Mouse (Mus musculus): ENCODE measurements around the gene Cryba4. TPM values are rescaled to one million over a fixed set of nuclear protein-coding genes. Genes with fewer than 3 reads are reported as not detected.

Cryba4 gene
- polyA plus RNA-seq, 1 experiment: 1.4 TPM

GRCm38 (mm10) chr5:112295162-112295561 lies 42.8 kb upstream of the Cryba4 start:
- no peak overlapping the region for H3K4me3 ChIP-seq (replicated peaks; ENCODE audit: extremely low read depth, low read depth, low read length)

GRCm38 (mm10) chr5:112294696-112295095 lies 42.4 kb upstream of the Cryba4 start:
- 63% methylated on average over 4 of the region's 4 CpGs for WGBS
- no peak overlapping the region for H3K4me3 ChIP-seq (replicated peaks; ENCODE audit: extremely low read depth, low read depth, low read length)
- DNase-seq: no peak
- H3K4me1 ChIP-seq (ENCODE audit: control insufficient read depth, insufficient read depth, low read length): peaks cover 58% of the 10 kb centered on the region
- TF ChIP-seq POLR2A (IDR thresholded peaks at IDR 0.05; ENCODE audit: borderline replicate concordance, extremely low read depth, low read depth, low read length) (no peak), CTCF (IDR thresholded peaks at IDR 0.05; ENCODE audit: insufficient read depth, low read length) (no peak)

More at GRCm38 (mm10) chr5:112295162-112295561, 42.8 kb upstream of the Cryba4 start:
- no peak for DNase-seq
- WGBS: 66% methylated on average over 8 of the region's 8 CpGs
- no peak for TF ChIP-seq POLR2A (IDR thresholded peaks at IDR 0.05; ENCODE audit: borderline replicate concordance, extremely low read depth, low read depth, low read length)
- no peak for TF ChIP-seq CTCF (IDR thresholded peaks at IDR 0.05; ENCODE audit: insufficient read depth, low read length)
- peaks cover 57% of the 10 kb centered on the region for H3K4me1 ChIP-seq (ENCODE audit: control insufficient read depth, insufficient read depth, low read length)

- Histone ChIP-seq H3K4me3 (replicated peaks; ENCODE audit: extremely low read depth, low read depth, low read length) (no peak overlapping the region), H3K4me1 (ENCODE audit: control insufficient read depth, insufficient read depth, low read length) (peaks cover 54% of the 10 kb centered on the region)
- 58% methylated on average over 2 of the region's 2 CpGs for WGBS
- DNase-seq: no peak
- TF ChIP-seq POLR2A (IDR thresholded peaks at IDR 0.05; ENCODE audit: borderline replicate concordance, extremely low read depth, low read depth, low read length) (no peak), CTCF (IDR thresholded peaks at IDR 0.05; ENCODE audit: insufficient read depth, low read length) (no peak)
Measured at GRCm38 (mm10) chr5:112293800-112294199, 41.5 kb upstream of the Cryba4 start.

GRCm38 (mm10) chr5:112292343-112292980 lies 40.1 kb upstream of the Cryba4 start:
- Histone ChIP-seq H3K4me1 (ENCODE audit: control insufficient read depth, insufficient read depth, low read length) (peaks cover 54% of the 10 kb centered on the region), H3K4me3 (replicated peaks; ENCODE audit: extremely low read depth, low read depth, low read length) (no peak overlapping the region)
- DNase-seq: no peak
- 68% methylated on average over 17 of the region's 17 CpGs for WGBS
- TF ChIP-seq CTCF (IDR thresholded peaks at IDR 0.05; ENCODE audit: insufficient read depth, low read length) (no peak), POLR2A (IDR thresholded peaks at IDR 0.05; ENCODE audit: borderline replicate concordance, extremely low read depth, low read depth, low read length) (no peak)

GRCm38 (mm10) chr5:112291866-112292265 lies 39.5 kb upstream of the Cryba4 start:
- no peak for DNase-seq
- Histone ChIP-seq H3K4me1 (ENCODE audit: control insufficient read depth, insufficient read depth, low read length) (peaks cover 53% of the 10 kb centered on the region), H3K4me3 (replicated peaks; ENCODE audit: extremely low read depth, low read depth, low read length) (no peak overlapping the region)
- 62% methylated on average over 5 of the region's 5 CpGs for WGBS
- TF ChIP-seq POLR2A (IDR thresholded peaks at IDR 0.05; ENCODE audit: borderline replicate concordance, extremely low read depth, low read depth, low read length): no peak
- TF ChIP-seq CTCF (IDR thresholded peaks at IDR 0.05; ENCODE audit: insufficient read depth, low read length): no peak

GRCm38 (mm10) chr5:112290536-112290880 lies 38.2 kb upstream of the Cryba4 start:
- WGBS: 55% methylated on average over 8 of the region's 8 CpGs
- TF ChIP-seq CTCF (IDR thresholded peaks at IDR 0.05; ENCODE audit: insufficient read depth, low read length) (no peak), POLR2A (IDR thresholded peaks at IDR 0.05; ENCODE audit: borderline replicate concordance, extremely low read depth, low read depth, low read length) (no peak)
- no peak for DNase-seq
- Histone ChIP-seq H3K4me1 (ENCODE audit: control insufficient read depth, insufficient read depth, low read length) (peaks cover 53% of the 10 kb centered on the region), H3K4me3 (replicated peaks; ENCODE audit: extremely low read depth, low read depth, low read length) (peak overlapping the region; percentile 40)

- 45% methylated on average over 16 of the region's 16 CpGs for WGBS
- peaks cover 55% of the 10 kb centered on the region for H3K4me1 ChIP-seq (ENCODE audit: control insufficient read depth, insufficient read depth, low read length)
- DNase-seq: no peak
- TF ChIP-seq POLR2A (IDR thresholded peaks at IDR 0.05; ENCODE audit: borderline replicate concordance, extremely low read depth, low read depth, low read length): no peak
- TF ChIP-seq CTCF (IDR thresholded peaks at IDR 0.05; ENCODE audit: insufficient read depth, low read length): no peak
- peak overlapping the region; percentile 40 for H3K4me3 ChIP-seq (replicated peaks; ENCODE audit: extremely low read depth, low read depth, low read length)
Measured at GRCm38 (mm10) chr5:112289819-112290535, 37.7 kb upstream of the Cryba4 start.

- no peak for TF ChIP-seq POLR2A (IDR thresholded peaks at IDR 0.05; ENCODE audit: borderline replicate concordance, extremely low read depth, low read depth, low read length)
- WGBS: 28% methylated on average over 6 of the region's 8 CpGs
- Histone ChIP-seq H3K4me3 (replicated peaks; ENCODE audit: extremely low read depth, low read depth, low read length) (peak overlapping the region; percentile 79), H3K4me1 (ENCODE audit: control insufficient read depth, insufficient read depth, low read length) (peaks cover 55% of the 10 kb centered on the region)
- DNase-seq: no peak
Measured at GRCm38 (mm10) chr5:112289236-112289635, 36.9 kb upstream of the Cryba4 start.

GRCm38 (mm10) chr5:112288193-112289141 lies 36.1 kb upstream of the Cryba4 start:
- no peak for DNase-seq
- WGBS: 49% methylated on average over 9 of the region's 9 CpGs
- no peak for TF ChIP-seq CTCF (IDR thresholded peaks at IDR 0.05; ENCODE audit: insufficient read depth, low read length)
- TF ChIP-seq POLR2A (IDR thresholded peaks at IDR 0.05; ENCODE audit: borderline replicate concordance, extremely low read depth, low read depth, low read length): peak; percentile 59; the same call in 1 of the 2 replicates
- Histone ChIP-seq H3K4me1 (ENCODE audit: control insufficient read depth, insufficient read depth, low read length) (peaks cover 61% of the 10 kb centered on the region), H3K4me3 (replicated peaks; ENCODE audit: extremely low read depth, low read depth, low read length) (peak overlapping the region; percentile 79)

All from lung, adult 2 months (tissue).